Mouse (Mus musculus) G1E (cell line): ENCODE measurements around the gene Rxfp4. TPM values are rescaled to one million over a fixed set of nuclear protein-coding genes. Genes with fewer than 3 reads are reported as not detected.

ENCODE experiments used
- ATAC-seq: 2 replicates; pipeline ENCODE4 v1.8.0; 2016; ENCODE audit warnings: mild to moderate bottlenecking; ENCODE audit not compliant: insufficient number of reproducible peaks, poor library complexity, low FRiP score, severe bottlenecking; ENCODE audit errors: extremely low read depth
- DNase-seq: peaks from one replicate; pipeline ENCODE4 v3.0.0; 2012; ENCODE audit warnings: low spot score
- H3K27me3 ChIP-seq: 2 replicates; pipeline ENCODE4 v1.6.1; 2012; ENCODE audit warnings: mild to moderate bottlenecking, low read length, inconsistent platforms; ENCODE audit not compliant: insufficient read depth
- H3K36me3 ChIP-seq: replicated peaks from 2 replicates; pipeline ENCODE3; 2012; ENCODE audit warnings: mild to moderate bottlenecking, inconsistent platforms
- H3K4me1 ChIP-seq: 2 replicates; pipeline ENCODE4 v1.6.1; 2012; ENCODE audit warnings: low read depth, low read length, inconsistent platforms, mixed read lengths; ENCODE audit not compliant: insufficient read depth
- H3K4me3 ChIP-seq: 2 replicates; pipeline ENCODE4 v1.5.1; 2012; ENCODE audit warnings: low read depth, mild to moderate bottlenecking, inconsistent platforms, low read length, moderate library complexity, mixed read lengths
- H3K9me3 ChIP-seq: replicated peaks from 2 replicates; pipeline ENCODE4 v1.6.1; 2012; ENCODE audit warnings: inconsistent platforms
- CTCF ChIP-seq: IDR thresholded peaks from 2 replicates; pipeline ENCODE4 v1.5.1; 2012; ENCODE audit warnings: low read depth, low read length, inconsistent platforms, mixed read lengths
- GATA1 ChIP-seq: IDR thresholded peaks from 2 replicates; pipeline ENCODE4 v1.6.1; 2012; ENCODE audit warnings: borderline replicate concordance, low read length, inconsistent platforms, mixed read lengths
- GATA2 ChIP-seq: IDR thresholded peaks from 2 replicates; pipeline ENCODE4 v1.6.1; 2012; ENCODE audit warnings: low read depth, low read length, inconsistent platforms, borderline replicate concordance
- POLR2AphosphoS5 ChIP-seq: IDR thresholded peaks from 2 replicates; pipeline ENCODE4 v1.6.1; 2012; ENCODE audit warnings: low read depth, low read length, inconsistent platforms; ENCODE audit not compliant: insufficient replicate concordance
- TAL1 ChIP-seq: conservative IDR thresholded peaks from 2 replicates; pipeline ENCODE4 v1.6.1; 2012; ENCODE audit warnings: low read depth, low read length, inconsistent platforms, mixed read lengths
- polyA plus RNA-seq: library from polyadenylated mRNA; stranded (reverse); fragments of >175 nt; gene quantifications from 2 replicates; pipeline ENCODE4 v1.2.3, GENCODE M21; 2012
- total RNA-seq, 2 experiments: library from RNA; stranded (forward) in 1 of 2; stranded (reverse) in 1 of 2; fragments of 200-1000 nt in 1 of 2; fragments of >200 nt in 1 of 2; fragmentation: Nextera tagmentation in 1 of 2; gene quantifications; 2 replicates each; pipeline ENCODE4 v1.2.3; 2014 to 2017

The Rxfp4 gene
- total and polyA plus RNA-seq, 3 experiments = not detected

DNA sequence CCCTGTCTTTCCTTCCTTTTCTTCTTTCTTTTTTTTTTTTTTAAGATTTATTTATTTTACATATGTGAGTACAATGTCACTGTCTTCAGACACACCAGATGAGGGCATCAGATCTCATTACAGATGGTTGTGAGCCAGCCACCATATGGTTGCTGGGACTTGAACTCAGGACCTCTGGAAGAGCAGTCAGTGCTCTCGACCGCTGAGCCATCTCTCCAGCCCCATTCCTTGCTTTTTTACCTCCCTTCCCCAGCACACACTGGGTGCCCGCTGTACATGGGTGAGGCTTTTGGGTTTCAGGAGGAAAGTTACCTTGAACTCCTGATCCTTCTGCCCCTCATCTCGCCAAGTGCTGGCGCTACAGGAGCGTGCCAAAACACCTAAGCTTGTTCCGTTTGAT, 27.4 kb downstream of the Rxfp4 start:
- H3K36me3 ChIP-seq = peaks cover 72% of the 10 kb centered on the region
- H3K4me1 ChIP-seq = peaks cover 86% of the 10 kb centered on the region
- ATAC-seq = no peak
- H3K27me3 ChIP-seq = no peaks in the 10 kb centered on the region
- no peaks in the 10 kb centered on the region for H3K9me3 ChIP-seq
- DNase-seq = no peak
- H3K4me3 ChIP-seq = peak overlapping the region; percentile 8; the same call in 1 of the 2 replicates
- no peak for TF ChIP-seq GATA2
- no peak for TF ChIP-seq TAL1
- no peak for TF ChIP-seq POLR2AphosphoS5
- no peak for TF ChIP-seq GATA1
- TF ChIP-seq CTCF = no peak

DNA sequence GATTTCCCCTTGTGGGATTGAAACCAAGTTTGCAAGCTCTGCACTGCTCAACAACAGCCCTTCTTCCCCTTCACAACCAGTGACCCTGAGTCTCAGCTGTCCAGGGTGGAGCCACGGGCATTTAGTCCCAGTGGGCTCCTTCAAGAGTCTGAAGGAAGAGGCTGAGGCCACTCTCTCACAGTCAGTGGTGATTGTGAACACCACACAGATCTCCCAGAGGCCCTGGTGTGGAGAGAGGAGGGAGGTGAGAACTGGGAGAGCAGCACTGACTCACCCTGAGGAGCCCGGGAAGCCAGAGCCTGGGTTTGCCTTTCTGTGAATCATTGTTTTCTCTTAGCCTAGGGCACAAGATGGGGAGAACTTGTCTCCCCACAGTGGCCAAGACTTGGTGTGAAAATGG, 28.0 kb downstream of the Rxfp4 start:
- DNase-seq = no peak
- peak overlapping the region; percentile 6; the same call in 1 of the 2 replicates for H3K4me3 ChIP-seq
- H3K27me3 ChIP-seq = no peaks in the 10 kb centered on the region
- peaks cover 66% of the 10 kb centered on the region for H3K36me3 ChIP-seq
- TF ChIP-seq POLR2AphosphoS5 (no peak), TAL1 (no peak)
- H3K4me1 ChIP-seq = peaks cover 87% of the 10 kb centered on the region
- no peak for ATAC-seq
- no peaks in the 10 kb centered on the region for H3K9me3 ChIP-seq

DNA sequence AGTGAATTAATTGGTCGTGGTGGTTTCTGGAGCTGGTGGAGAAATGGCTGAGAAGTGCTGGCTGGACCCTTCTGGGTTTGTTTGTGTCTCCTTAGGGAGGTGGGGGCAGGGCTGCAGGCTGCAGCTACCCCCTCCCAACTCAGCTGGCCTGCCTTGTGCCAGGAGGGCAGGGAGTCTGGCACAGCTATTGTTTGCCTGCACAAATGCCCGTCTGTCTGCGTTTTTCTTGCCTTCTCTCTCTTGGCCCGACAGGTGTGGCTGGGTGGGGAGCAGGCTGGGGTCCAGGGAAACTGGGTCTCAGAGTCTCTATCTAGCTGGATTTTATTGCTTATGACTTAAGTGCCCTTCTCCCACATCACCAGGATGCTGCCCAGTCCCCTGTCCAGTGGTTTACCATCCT, 28.6 kb downstream of the Rxfp4 start:
- Histone ChIP-seq H3K4me1 (peaks cover 87% of the 10 kb centered on the region), H3K27me3 (peaks cover 2% of the 10 kb centered on the region; the same call in 1 of the 2 replicates), H3K9me3 (no peaks in the 10 kb centered on the region), H3K4me3 (peak overlapping the region; percentile 91; the same call in 1 of the 2 replicates), H3K36me3 (peaks cover 60% of the 10 kb centered on the region)
- TF ChIP-seq TAL1 = no peak
- TF ChIP-seq POLR2AphosphoS5 = no peak
- TF ChIP-seq GATA1 = no peak
- no peak for TF ChIP-seq GATA2
- no peak for TF ChIP-seq CTCF
- DNase-seq (no peak), ATAC-seq (no peak)

DNA sequence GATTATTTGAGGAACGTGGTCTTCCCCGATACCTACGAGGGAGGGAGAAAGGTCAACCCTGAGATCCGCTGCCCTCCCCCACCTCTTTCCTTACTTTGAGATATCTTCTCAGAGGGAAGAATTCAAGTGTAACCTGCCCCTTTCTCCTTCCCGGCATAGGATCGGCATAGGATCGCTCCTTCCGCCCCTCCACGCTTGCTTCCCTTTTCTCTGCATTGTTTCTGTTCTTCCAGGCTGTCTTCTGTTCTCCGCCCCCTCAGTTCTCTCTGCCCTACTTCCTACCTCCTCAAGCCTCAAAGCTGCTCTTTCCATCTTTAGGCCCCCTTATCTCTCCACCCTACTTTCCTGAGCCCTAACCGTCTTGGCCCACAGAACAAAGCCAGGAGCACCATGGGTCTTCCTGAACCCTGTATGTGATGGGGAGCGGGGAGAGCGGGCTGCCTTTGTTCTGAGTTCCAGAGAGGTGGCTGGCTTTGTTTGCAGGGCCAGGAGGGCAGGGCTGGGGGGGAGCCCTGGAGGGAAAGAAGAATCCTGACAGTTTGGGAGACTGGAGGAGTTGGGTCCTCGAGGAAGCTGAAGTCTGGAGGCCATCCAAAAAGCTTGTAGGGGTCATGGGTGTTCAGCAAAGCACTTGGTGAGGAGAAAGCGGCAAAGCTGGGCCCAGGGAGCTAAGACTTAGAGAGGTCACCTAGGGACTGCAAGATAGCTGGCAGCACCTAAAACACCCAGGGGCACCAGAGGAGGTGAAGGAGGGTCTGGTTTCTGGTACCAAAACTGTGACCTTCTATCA, 29.4 kb downstream of the Rxfp4 start:
- H3K4me1 ChIP-seq = peaks cover 86% of the 10 kb centered on the region
- TF ChIP-seq TAL1 = no peak
- H3K4me3 ChIP-seq = peak overlapping the region; percentile 91
- DNase-seq (peak; percentile 41), ATAC-seq (no peak)
- peaks cover 52% of the 10 kb centered on the region for H3K36me3 ChIP-seq
- peaks cover 2% of the 10 kb centered on the region; the same call in 1 of the 2 replicates for H3K27me3 ChIP-seq
- H3K9me3 ChIP-seq = no peaks in the 10 kb centered on the region

DNA sequence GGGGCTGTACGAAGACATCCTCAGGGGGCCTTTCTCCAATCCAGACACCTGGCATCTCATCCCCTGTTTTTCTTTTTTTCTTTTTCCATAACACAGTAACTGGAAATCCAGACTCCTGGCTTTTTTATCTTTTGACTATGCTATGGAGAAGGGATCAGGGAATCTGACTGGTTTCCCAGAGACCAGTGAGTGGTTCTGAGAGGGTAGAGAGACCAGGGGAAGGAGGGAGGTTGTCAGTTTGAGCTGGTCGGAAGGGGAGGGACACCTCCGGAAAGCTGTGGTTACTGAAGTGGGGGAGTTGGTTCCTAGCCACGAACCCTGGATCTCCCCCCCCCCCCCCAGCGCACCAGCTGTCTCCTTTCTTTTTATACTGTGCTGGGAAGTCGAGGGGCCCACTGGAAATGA, 30.0 kb downstream of the Rxfp4 start:
- no peak for ATAC-seq
- no peaks in the 10 kb centered on the region for H3K9me3 ChIP-seq
- H3K4me3 ChIP-seq = peak overlapping the region; percentile 91
- peaks cover 6% of the 10 kb centered on the region; the same call in 1 of the 2 replicates for H3K27me3 ChIP-seq
- TF ChIP-seq CTCF (no peak), GATA2 (no peak), GATA1 (no peak), TAL1 (no peak), POLR2AphosphoS5 (no peak)
- peak; percentile 40 for DNase-seq
- peaks cover 49% of the 10 kb centered on the region for H3K36me3 ChIP-seq
- peaks cover 86% of the 10 kb centered on the region for H3K4me1 ChIP-seq

DNA sequence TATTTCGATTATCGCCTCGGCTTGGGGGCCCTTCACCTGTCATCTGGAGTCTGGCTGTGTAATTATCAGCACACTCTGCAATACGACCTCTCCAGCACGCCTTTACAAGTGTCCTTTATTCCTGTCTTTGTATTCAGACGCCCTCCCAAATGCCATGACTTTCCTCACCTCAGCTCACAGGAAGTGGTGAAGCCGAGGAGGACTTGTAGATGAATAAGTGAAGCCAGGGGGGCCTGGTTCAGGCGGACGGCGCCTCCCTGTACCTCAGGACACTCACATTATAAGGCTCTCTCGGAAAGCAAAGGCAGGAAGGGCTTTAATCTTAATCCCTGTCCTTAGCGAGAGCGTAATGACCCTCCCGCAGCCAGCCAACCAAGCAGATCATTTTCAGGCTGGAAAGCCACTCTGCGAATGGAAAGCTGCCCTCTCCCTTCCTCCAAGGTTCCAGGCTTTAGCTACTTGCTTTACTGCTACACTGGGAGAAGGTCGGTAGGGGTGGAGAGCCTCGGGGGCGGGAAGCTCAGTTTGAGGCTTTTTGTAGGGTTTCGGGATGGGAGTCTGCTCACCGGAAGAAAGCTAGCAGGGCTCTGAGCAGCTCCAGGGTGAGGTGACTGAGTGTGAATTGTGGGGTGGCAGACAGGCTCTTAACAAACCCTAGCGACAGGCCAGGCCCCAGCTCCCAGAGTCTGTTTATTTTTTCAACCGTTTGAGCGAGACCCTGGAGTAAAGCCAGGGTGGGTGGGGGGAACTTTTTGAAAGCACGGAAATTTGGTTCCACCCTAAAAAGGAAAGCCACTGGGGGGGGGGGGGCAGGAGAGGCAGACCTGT, 30.6 kb downstream of the Rxfp4 start:
- TF ChIP-seq TAL1 (no peak), GATA1 (no peak), POLR2AphosphoS5 (no peak), CTCF (no peak), GATA2 (no peak)
- DNase-seq = peak; percentile 47
- Histone ChIP-seq H3K4me1 (peaks cover 83% of the 10 kb centered on the region), H3K27me3 (peaks cover 9% of the 10 kb centered on the region; the same call in 1 of the 2 replicates), H3K4me3 (peak overlapping the region; percentile 91), H3K9me3 (no peaks in the 10 kb centered on the region), H3K36me3 (peaks cover 44% of the 10 kb centered on the region)
- ATAC-seq = no peak
